Mouse (Mus musculus): ENCODE results near the gene Ngfr. TPM values are rescaled to one million over a fixed set of nuclear protein-coding genes. Genes with fewer than 3 reads are reported as not detected.
A peak's percentile ranks its signal among the peaks of the same experiment; 100 is the strongest.
"Not testable (repeated sequence)": the region's sequence is repeated elsewhere in the genome, so short reads cannot be mapped to it uniquely, and the experiment has no call there.

Ngfr gene
- polyA plus RNA-seq, 1 experiment from 2014 or later: 11.4 TPM

- no peak for DNase-seq (ENCODE audit: low spot score)
- H3K27ac ChIP-seq (ENCODE audit: low read depth, low read length): no peak overlapping the region
- no peak overlapping the region for H3K4me3 ChIP-seq (ENCODE audit: low read depth, low read length)
- 83% methylated on average over 5 of the region's 5 CpGs for WGBS
- no peaks in the 10 kb centered on the region for H3K36me3 ChIP-seq (ENCODE audit: control insufficient read depth, insufficient read depth, low read length)
- H3K4me1 ChIP-seq (replicated peaks; ENCODE audit: control insufficient read depth, insufficient read depth, low read length): no peaks in the 10 kb centered on the region
- ATAC-seq (replicated peaks; ENCODE audit: low FRiP score): no peak
- H3K27me3 ChIP-seq (replicated peaks; ENCODE audit: control insufficient read depth, insufficient read depth, low read length): peaks cover 27% of the 10 kb centered on the region
- H3K9ac ChIP-seq (ENCODE audit: low read depth, low read length): no peak overlapping the region
- H3K4me2 ChIP-seq: no peak overlapping the region
- H3K9me3 ChIP-seq (ENCODE audit: control insufficient read depth, low read length): no peaks in the 10 kb centered on the region
Observed at GRCm38 (mm10) chr11:95619886-95620444, 32.4 kb upstream of the Ngfr start.

DNA sequence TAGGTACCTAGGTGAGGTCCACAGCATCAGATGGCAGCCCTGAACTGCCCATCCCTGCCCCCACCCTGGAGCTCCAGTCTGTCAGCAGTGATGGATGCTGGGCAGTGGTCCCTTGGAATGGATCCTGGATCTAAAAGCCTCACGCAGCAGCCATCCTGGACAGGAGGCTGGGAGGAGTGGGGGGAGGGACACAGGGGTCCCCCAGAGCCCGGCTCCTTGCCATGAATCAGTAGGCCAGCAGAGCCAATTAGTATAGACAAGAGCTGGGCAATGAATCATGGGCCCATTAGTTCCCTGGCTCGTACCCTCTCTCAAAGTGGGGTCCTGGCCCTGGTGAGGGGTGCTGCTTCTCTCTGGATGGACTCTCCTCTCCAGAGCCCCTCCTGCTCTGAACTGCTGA lies 31.5 kb upstream of the Ngfr start:
- no peak overlapping the region for H3K9ac ChIP-seq (ENCODE audit: low read depth, low read length)
- 64% methylated on average over 3 of the region's 3 CpGs for WGBS
- no peak overlapping the region for H3K4me2 ChIP-seq
- H3K36me3 ChIP-seq (ENCODE audit: control insufficient read depth, insufficient read depth, low read length): no peaks in the 10 kb centered on the region
- H3K27ac ChIP-seq (ENCODE audit: low read depth, low read length): no peak overlapping the region
- peaks cover 30% of the 10 kb centered on the region for H3K27me3 ChIP-seq (replicated peaks; ENCODE audit: control insufficient read depth, insufficient read depth, low read length)
- no peaks in the 10 kb centered on the region for H3K4me1 ChIP-seq (replicated peaks; ENCODE audit: control insufficient read depth, insufficient read depth, low read length)
- no peak for DNase-seq (ENCODE audit: low spot score)
- no peak for ATAC-seq (replicated peaks; ENCODE audit: low FRiP score)
- no peak overlapping the region for H3K4me3 ChIP-seq (ENCODE audit: low read depth, low read length)
- H3K9me3 ChIP-seq (ENCODE audit: control insufficient read depth, low read length): no peaks in the 10 kb centered on the region

GRCm38 (mm10) chr11:95617785-95618465 lies 30.4 kb upstream of the Ngfr start:
- WGBS: 50% methylated on average over 19 of the region's 19 CpGs
- H3K36me3 ChIP-seq (ENCODE audit: control insufficient read depth, insufficient read depth, low read length): no peaks in the 10 kb centered on the region
- H3K4me1 ChIP-seq (replicated peaks; ENCODE audit: control insufficient read depth, insufficient read depth, low read length): no peaks in the 10 kb centered on the region
- ATAC-seq (replicated peaks; ENCODE audit: low FRiP score) (no peak), DNase-seq (ENCODE audit: low spot score) (no peak)
- H3K4me3 ChIP-seq (ENCODE audit: low read depth, low read length): no peak overlapping the region
- no peak overlapping the region for H3K4me2 ChIP-seq
- peaks cover 30% of the 10 kb centered on the region for H3K27me3 ChIP-seq (replicated peaks; ENCODE audit: control insufficient read depth, insufficient read depth, low read length)
- H3K27ac ChIP-seq (ENCODE audit: low read depth, low read length): no peak overlapping the region
- no peaks in the 10 kb centered on the region for H3K9me3 ChIP-seq (ENCODE audit: control insufficient read depth, low read length)
- no peak overlapping the region for H3K9ac ChIP-seq (ENCODE audit: low read depth, low read length)

- H3K27me3 ChIP-seq (replicated peaks; ENCODE audit: control insufficient read depth, insufficient read depth, low read length): peaks cover 47% of the 10 kb centered on the region
- ATAC-seq (replicated peaks; ENCODE audit: low FRiP score): no peak
- no peaks in the 10 kb centered on the region for H3K36me3 ChIP-seq (ENCODE audit: control insufficient read depth, insufficient read depth, low read length)
- no peak overlapping the region for H3K9ac ChIP-seq (ENCODE audit: low read depth, low read length)
- WGBS: 72% methylated on average over 8 of the region's 8 CpGs
- H3K4me2 ChIP-seq: no peak overlapping the region
- H3K4me3 ChIP-seq (ENCODE audit: low read depth, low read length): no peak overlapping the region
- 0 out of 2 replicates have a peak, but pooled peaks cover 3% of the 10 kb centered on the region for H3K4me1 ChIP-seq (replicated peaks; ENCODE audit: control insufficient read depth, insufficient read depth, low read length)
- DNase-seq (ENCODE audit: low spot score): no peak
- no peaks in the 10 kb centered on the region for H3K9me3 ChIP-seq (ENCODE audit: control insufficient read depth, low read length)
- H3K27ac ChIP-seq (ENCODE audit: low read depth, low read length): no peak overlapping the region
Observed at GRCm38 (mm10) chr11:95614739-95615138, 27.2 kb upstream of the Ngfr start.

DNA sequence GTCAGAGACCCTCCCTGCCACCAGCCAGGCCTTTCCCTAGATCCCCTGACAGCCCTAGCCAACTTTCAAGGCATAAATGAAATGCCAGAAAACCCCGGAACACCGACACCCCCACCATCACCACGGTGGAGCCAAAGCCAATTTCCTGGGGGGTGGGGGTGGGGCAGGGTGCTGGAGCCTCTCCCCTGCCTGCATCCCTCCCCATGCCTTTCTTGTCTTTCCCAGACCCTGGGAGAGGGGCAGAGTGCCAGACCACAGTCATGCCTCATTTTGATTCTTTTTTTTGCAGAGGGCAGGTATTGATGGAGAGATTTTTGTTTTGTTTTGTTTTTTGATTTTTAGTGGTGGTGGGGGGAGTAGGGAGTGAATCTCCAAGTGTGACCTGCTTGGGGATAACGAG lies 23.7 kb upstream of the Ngfr start:
- Histone ChIP-seq H3K4me3 (ENCODE audit: low read depth, low read length) (no peak overlapping the region), H3K9ac (ENCODE audit: low read depth, low read length) (no peak overlapping the region), H3K27me3 (replicated peaks; ENCODE audit: control insufficient read depth, insufficient read depth, low read length) (peaks cover 37% of the 10 kb centered on the region), H3K9me3 (ENCODE audit: control insufficient read depth, low read length) (no peaks in the 10 kb centered on the region), H3K4me2 (no peak overlapping the region), H3K27ac (ENCODE audit: low read depth, low read length) (no peak overlapping the region), H3K36me3 (ENCODE audit: control insufficient read depth, insufficient read depth, low read length) (no peaks in the 10 kb centered on the region), H3K4me1 (replicated peaks; ENCODE audit: control insufficient read depth, insufficient read depth, low read length) (0 out of 2 replicates have a peak, but pooled peaks cover 3% of the 10 kb centered on the region)
- DNase-seq (ENCODE audit: low spot score): no peak
- no peak for ATAC-seq (replicated peaks; ENCODE audit: low FRiP score)
- WGBS: 19% methylated on average over 4 of the region's 4 CpGs

DNA sequence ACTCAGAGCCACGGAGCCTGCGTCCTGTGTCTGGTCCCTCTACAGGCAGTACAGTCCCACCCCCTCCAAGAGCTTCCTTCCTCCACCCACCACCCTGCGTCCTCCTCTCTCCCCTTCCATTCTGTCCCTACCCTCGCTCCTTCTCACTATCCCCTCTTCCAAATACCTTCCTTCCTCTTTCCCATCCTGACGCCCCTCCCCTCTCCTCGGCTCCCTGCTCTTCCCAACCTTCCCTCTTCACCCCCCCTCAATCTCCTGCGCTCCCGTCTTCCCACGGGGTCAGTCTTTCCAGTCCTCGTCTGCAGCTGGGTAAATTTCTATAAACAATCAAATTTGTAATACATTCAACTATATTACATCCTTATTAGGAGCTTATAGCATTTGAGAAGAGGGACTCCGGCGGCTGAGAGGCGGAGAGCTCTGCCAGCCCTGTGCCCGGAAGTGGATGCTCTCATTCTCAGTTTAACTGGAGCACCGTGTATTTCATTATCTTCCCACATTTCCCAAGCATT lies 22.9 kb upstream of the Ngfr start:
- ATAC-seq (replicated peaks; ENCODE audit: low FRiP score) (no peak), DNase-seq (ENCODE audit: low spot score) (no peak)
- H3K9ac ChIP-seq (ENCODE audit: low read depth, low read length): no peak overlapping the region
- 0 out of 2 replicates have a peak, but pooled peaks cover 3% of the 10 kb centered on the region for H3K4me1 ChIP-seq (replicated peaks; ENCODE audit: control insufficient read depth, insufficient read depth, low read length)
- peak overlapping the region; percentile 37 for H3K4me2 ChIP-seq
- H3K4me3 ChIP-seq (ENCODE audit: low read depth, low read length): peak overlapping the region; percentile 7; the same call in 1 of the 2 replicates
- H3K27ac ChIP-seq (ENCODE audit: low read depth, low read length): no peak overlapping the region
- no peaks in the 10 kb centered on the region for H3K9me3 ChIP-seq (ENCODE audit: control insufficient read depth, low read length)
- WGBS: 12% methylated on average over 15 of the region's 15 CpGs
- H3K27me3 ChIP-seq (replicated peaks; ENCODE audit: control insufficient read depth, insufficient read depth, low read length): peaks cover 37% of the 10 kb centered on the region
- H3K36me3 ChIP-seq (ENCODE audit: control insufficient read depth, insufficient read depth, low read length): no peaks in the 10 kb centered on the region

DNA sequence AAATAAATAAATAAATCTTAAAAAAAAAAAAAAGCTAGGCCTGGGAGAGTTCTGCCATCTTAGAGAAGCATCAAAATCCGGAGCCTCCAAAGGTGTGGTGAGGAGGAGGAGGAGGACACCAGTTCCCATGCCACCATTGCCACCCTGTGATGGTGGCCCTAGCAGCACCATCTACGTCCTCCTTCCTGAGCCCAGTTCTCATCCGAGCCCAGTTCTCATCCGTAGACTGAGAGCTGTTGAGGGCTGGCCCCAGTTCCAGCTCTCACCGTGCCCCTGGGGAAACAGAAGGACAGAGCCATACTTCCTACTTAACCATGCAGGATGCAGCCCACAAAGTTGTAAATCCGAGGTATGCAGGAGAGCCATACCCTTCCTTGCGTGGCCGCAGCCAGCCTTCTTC lies 22.4 kb upstream of the Ngfr start:
- H3K9me3 ChIP-seq (ENCODE audit: control insufficient read depth, low read length): no peaks in the 10 kb centered on the region
- peaks cover 34% of the 10 kb centered on the region for H3K27me3 ChIP-seq (replicated peaks; ENCODE audit: control insufficient read depth, insufficient read depth, low read length)
- H3K4me3 ChIP-seq (ENCODE audit: low read depth, low read length): no peak overlapping the region; the same call in 1 of the 2 replicates
- no peaks in the 10 kb centered on the region for H3K36me3 ChIP-seq (ENCODE audit: control insufficient read depth, insufficient read depth, low read length)
- ATAC-seq (replicated peaks; ENCODE audit: low FRiP score) (no peak), DNase-seq (ENCODE audit: low spot score) (no peak)
- 37% methylated on average over 8 of the region's 8 CpGs for WGBS
- peak overlapping the region; percentile 37 for H3K4me2 ChIP-seq
- no peak overlapping the region for H3K9ac ChIP-seq (ENCODE audit: low read depth, low read length)
- no peak overlapping the region for H3K27ac ChIP-seq (ENCODE audit: low read depth, low read length)
- 0 out of 2 replicates have a peak, but pooled peaks cover 3% of the 10 kb centered on the region for H3K4me1 ChIP-seq (replicated peaks; ENCODE audit: control insufficient read depth, insufficient read depth, low read length)

GRCm38 (mm10) chr11:95607286-95607685 lies 19.8 kb upstream of the Ngfr start:
- peaks cover 24% of the 10 kb centered on the region for H3K27me3 ChIP-seq (replicated peaks; ENCODE audit: control insufficient read depth, insufficient read depth, low read length)
- not testable (repeated sequence) for H3K4me1 ChIP-seq (replicated peaks; ENCODE audit: control insufficient read depth, insufficient read depth, low read length); H3K4me2 ChIP-seq; H3K4me3 ChIP-seq (ENCODE audit: low read depth, low read length); H3K9me3 ChIP-seq (ENCODE audit: control insufficient read depth, low read length); H3K36me3 ChIP-seq (ENCODE audit: control insufficient read depth, insufficient read depth, low read length); H3K27ac ChIP-seq (ENCODE audit: low read depth, low read length); DNase-seq (ENCODE audit: low spot score); H3K9ac ChIP-seq (ENCODE audit: low read depth, low read length); ATAC-seq (replicated peaks; ENCODE audit: low FRiP score)
- WGBS: 83% methylated on average over 4 of the region's 5 CpGs

Measured in liver, embryonic 11.5 days (tissue).